Mouse (Mus musculus) stomach, embryonic 14.5 days (tissue): ENCODE measurements at regions not wholly inside any gene's neighbourhood (a gene's known extent, or its start where the extent isn't known, plus 50 kb on each side); places are given as distances from the start of the nearest gene placed in this dataset.

Experiments
- ATAC-seq: fragments of 200-750 bp; cut with Nextera tagmentation; 2 replicates; pipeline ENCODE4 v1.8.0; 2017; ENCODE audit warnings: low read depth, moderate TSS enrichment; ENCODE audit not compliant: insufficient number of reproducible peaks, insufficient read depth, low FRiP score
- H3K27ac ChIP-seq: fragments of 300-500 bp; sonication (generic); 2 replicates; pipeline ENCODE4 v1.5.1; 2014; ENCODE audit warnings: mild to moderate bottlenecking, low read length, moderate library complexity, mixed read lengths
- H3K27me3 ChIP-seq: fragments of 300-500 bp; sonication (generic); 2 replicates; pipeline ENCODE4 v1.6.1; 2014; ENCODE audit warnings: low read length, control low read depth, mixed read lengths; ENCODE audit not compliant: control insufficient read depth, insufficient read depth
- H3K36me3 ChIP-seq: fragments of 300-500 bp; sonication (generic); 2 replicates; pipeline ENCODE4 v1.6.1; 2014; ENCODE audit warnings: mild to moderate bottlenecking, control low read depth, low read length, moderate library complexity, mixed read lengths; ENCODE audit not compliant: control insufficient read depth, insufficient read depth
- H3K4me1 ChIP-seq: fragments of 300-500 bp; sonication (generic); 2 replicates; pipeline ENCODE4 v1.6.1; 2014; ENCODE audit warnings: low read length, control low read depth, mixed read lengths; ENCODE audit not compliant: control insufficient read depth, insufficient read depth
- H3K4me2 ChIP-seq: fragments of 300-500 bp; sonication (generic); replicated peaks from 2 replicates; pipeline ENCODE4 v1.6.1; 2014; ENCODE audit warnings: low read depth, low read length, control low read depth
- H3K4me3 ChIP-seq: fragments of 300-500 bp; sonication (generic); 2 replicates; pipeline ENCODE4 v1.5.1; 2014; ENCODE audit warnings: low read depth, low read length, control low read depth
- H3K9ac ChIP-seq: fragments of 300-500 bp; sonication (generic); replicated peaks from 2 replicates; pipeline ENCODE4 v1.6.1; 2014; ENCODE audit warnings: low read depth, mild to moderate bottlenecking, control low read depth, low read length, moderate library complexity, mixed read lengths
- H3K9me3 ChIP-seq: fragments of 300-500 bp; sonication (generic); 2 replicates; pipeline ENCODE4 v1.6.1; 2016; ENCODE audit warnings: low read depth, low read length, control low read depth; ENCODE audit not compliant: control insufficient read depth
- WGBS: fragments of 180-500 bp; shearing (Covaris S2); extraction: QIAGEN DNeasy Blood & Tissue Kit; methylation state at CpG from one replicate; pipeline ENCODE4 v1.1.7; 2014; 5-methylcytosine and 5-hydroxymethylcytosine counted together

- Histone ChIP-seq H3K4me3 (no peak overlapping the region), H3K9me3 (no peaks in the 10 kb centered on the region), H3K4me2 (no peak overlapping the region), H3K27ac (no peak overlapping the region), H3K27me3 (no peaks in the 10 kb centered on the region), H3K4me1 (no peaks in the 10 kb centered on the region), H3K36me3 (no peaks in the 10 kb centered on the region), H3K9ac (no peak overlapping the region)
- ATAC-seq = no peak
- WGBS = 51% methylated on average over 9 of the region's 9 CpGs
Observed at GRCm38 (mm10) chr12:7909746-7910360, 67.6 kb upstream of the Apob start.

GRCm38 (mm10) chr12:7910509-7910908, 66.9 kb upstream of the Apob start:
- Histone ChIP-seq H3K9ac (no peak overlapping the region), H3K4me1 (no peaks in the 10 kb centered on the region), H3K4me2 (no peak overlapping the region), H3K9me3 (no peaks in the 10 kb centered on the region), H3K27ac (no peak overlapping the region), H3K27me3 (no peaks in the 10 kb centered on the region), H3K4me3 (no peak overlapping the region), H3K36me3 (no peaks in the 10 kb centered on the region)
- WGBS = 53% methylated on average over 2 of the region's 2 CpGs
- no peak for ATAC-seq

- ATAC-seq = no peak
- Histone ChIP-seq H3K9me3 (no peaks in the 10 kb centered on the region), H3K9ac (no peak overlapping the region), H3K4me2 (no peak overlapping the region), H3K4me3 (no peak overlapping the region), H3K4me1 (no peaks in the 10 kb centered on the region), H3K27me3 (no peaks in the 10 kb centered on the region), H3K27ac (no peak overlapping the region), H3K36me3 (no peaks in the 10 kb centered on the region)
- WGBS = 67% methylated on average over 1 of the region's 1 CpGs
Observed at GRCm38 (mm10) chr12:7918385-7918784, 59.1 kb upstream of the Apob start.

GRCm38 (mm10) chr12:7918967-7919708, 58.3 kb upstream of the Apob start:
- no peak overlapping the region for H3K27ac ChIP-seq
- no peaks in the 10 kb centered on the region for H3K27me3 ChIP-seq
- H3K9me3 ChIP-seq = no peaks in the 10 kb centered on the region
- no peak overlapping the region for H3K4me3 ChIP-seq
- WGBS = 79% methylated on average over 4 of the region's 4 CpGs
- ATAC-seq = no peak
- H3K36me3 ChIP-seq = no peaks in the 10 kb centered on the region
- no peak overlapping the region for H3K4me2 ChIP-seq
- no peak overlapping the region for H3K9ac ChIP-seq
- H3K4me1 ChIP-seq = no peaks in the 10 kb centered on the region

GRCm38 (mm10) chr12:7919709-7920324, 57.6 kb upstream of the Apob start:
- Histone ChIP-seq H3K4me1 (no peaks in the 10 kb centered on the region), H3K36me3 (no peaks in the 10 kb centered on the region), H3K4me2 (no peak overlapping the region), H3K9me3 (no peaks in the 10 kb centered on the region), H3K27me3 (no peaks in the 10 kb centered on the region), H3K4me3 (no peak overlapping the region), H3K9ac (no peak overlapping the region), H3K27ac (no peak overlapping the region)
- no peak for ATAC-seq
- WGBS = 65% methylated on average over 2 of the region's 2 CpGs

- Histone ChIP-seq H3K36me3 (no peaks in the 10 kb centered on the region), H3K4me1 (no peaks in the 10 kb centered on the region), H3K9me3 (no peaks in the 10 kb centered on the region), H3K4me3 (no peak overlapping the region), H3K4me2 (no peak overlapping the region), H3K27ac (no peak overlapping the region), H3K9ac (no peak overlapping the region), H3K27me3 (no peaks in the 10 kb centered on the region)
- ATAC-seq = no peak
- 73% methylated on average over 1 of the region's 1 CpGs for WGBS
Observed at GRCm38 (mm10) chr12:7920888-7921287, 56.6 kb upstream of the Apob start.
